Mouse (Mus musculus): ENCODE results near the gene Cldn20.

Gene Cldn20

GRCm38 (mm10) chr17:3532254-3532653, at the start of gene Cldn20:
Gene Cldn20 (plus strand): TSS chr17:3532554.
- CTCF ChIA-PET, result no interaction called here

GRCm38 (mm10) chr17:3483091-3483490, 49.3 kb upstream of the Cldn20 start:
- CTCF ChIA-PET, result no interaction called here

GRCm38 (mm10) chr17:3485851-3486250, 46.5 kb upstream of the Cldn20 start:
- CTCF ChIA-PET, result no interaction called here

GRCm38 (mm10) chr17:3487211-3487610, 45.1 kb upstream of the Cldn20 start:
- CTCF ChIA-PET, result no interaction called here

GRCm38 (mm10) chr17:3487721-3488601, 44.4 kb upstream of the Cldn20 start:
- CTCF ChIA-PET, result no interaction called here

- CTCF ChIA-PET, result no interaction called here
These were observed 42.0 kb upstream of the Cldn20 start for GRCm38 (mm10) chr17:3490216-3490895.

- CTCF ChIA-PET, result no interaction called here
These were observed 41.3 kb upstream of the Cldn20 start for GRCm38 (mm10) chr17:3491065-3491464.

GRCm38 (mm10) chr17:3491667-3492066, 40.7 kb upstream of the Cldn20 start:
- CTCF ChIA-PET, result no interaction called here

GRCm38 (mm10) chr17:3495576-3495975, 36.8 kb upstream of the Cldn20 start:
- CTCF ChIA-PET, result interaction anchor here (0.5 kb wide), 1 partner anchor 59 kb away, joined by 4 read pairs; no protein-coding TSS in a partner anchor

- CTCF ChIA-PET, result interaction anchor here (0.5 kb wide), 1 partner anchor 59 kb away, joined by 4 read pairs; no protein-coding TSS in a partner anchor
These were observed 36.3 kb upstream of the Cldn20 start for GRCm38 (mm10) chr17:3496080-3496479.

- CTCF ChIA-PET, result no interaction called here
These were observed 34.3 kb upstream of the Cldn20 start for GRCm38 (mm10) chr17:3498086-3498485.

- CTCF ChIA-PET, result no interaction called here
These were observed 33.8 kb upstream of the Cldn20 start for GRCm38 (mm10) chr17:3498580-3498979.

- CTCF ChIA-PET, result no interaction called here
These were observed 32.9 kb upstream of the Cldn20 start for GRCm38 (mm10) chr17:3499468-3499867.

- CTCF ChIA-PET, result no interaction called here
These were observed 32.3 kb upstream of the Cldn20 start for GRCm38 (mm10) chr17:3500076-3500475.

GRCm38 (mm10) chr17:3500936-3501335, 31.4 kb upstream of the Cldn20 start:
- CTCF ChIA-PET, result no interaction called here

- CTCF ChIA-PET, result no interaction called here
These were observed 26.6 kb upstream of the Cldn20 start for GRCm38 (mm10) chr17:3505711-3506110.

- CTCF ChIA-PET, result no interaction called here
These were observed 25.8 kb upstream of the Cldn20 start for GRCm38 (mm10) chr17:3506508-3506907.

GRCm38 (mm10) chr17:3509841-3510240, 22.5 kb upstream of the Cldn20 start:
- CTCF ChIA-PET, result no interaction called here

GRCm38 (mm10) chr17:3514316-3514715, 18.0 kb upstream of the Cldn20 start:
- CTCF ChIA-PET, result no interaction called here

- CTCF ChIA-PET, result no interaction called here
These were observed 16.5 kb upstream of the Cldn20 start for GRCm38 (mm10) chr17:3515851-3516250.

- CTCF ChIA-PET, result interaction anchor here (0.6 kb wide), 1 partner anchor 15 kb away, joined by 11 read pairs; no protein-coding TSS in a partner anchor
These were observed 15.9 kb upstream of the Cldn20 start for GRCm38 (mm10) chr17:3516406-3516805.

GRCm38 (mm10) chr17:3520344-3520743, 12.0 kb upstream of the Cldn20 start:
- CTCF ChIA-PET, result no interaction called here

GRCm38 (mm10) chr17:3527841-3528471, 4.4 kb upstream of the Cldn20 start:
- CTCF ChIA-PET, result no interaction called here

Measured in spleen, embryonic (tissue).